Comparison of ENCODE assay signal across 7 mouse cellular contexts in the genomic region with DNA sequence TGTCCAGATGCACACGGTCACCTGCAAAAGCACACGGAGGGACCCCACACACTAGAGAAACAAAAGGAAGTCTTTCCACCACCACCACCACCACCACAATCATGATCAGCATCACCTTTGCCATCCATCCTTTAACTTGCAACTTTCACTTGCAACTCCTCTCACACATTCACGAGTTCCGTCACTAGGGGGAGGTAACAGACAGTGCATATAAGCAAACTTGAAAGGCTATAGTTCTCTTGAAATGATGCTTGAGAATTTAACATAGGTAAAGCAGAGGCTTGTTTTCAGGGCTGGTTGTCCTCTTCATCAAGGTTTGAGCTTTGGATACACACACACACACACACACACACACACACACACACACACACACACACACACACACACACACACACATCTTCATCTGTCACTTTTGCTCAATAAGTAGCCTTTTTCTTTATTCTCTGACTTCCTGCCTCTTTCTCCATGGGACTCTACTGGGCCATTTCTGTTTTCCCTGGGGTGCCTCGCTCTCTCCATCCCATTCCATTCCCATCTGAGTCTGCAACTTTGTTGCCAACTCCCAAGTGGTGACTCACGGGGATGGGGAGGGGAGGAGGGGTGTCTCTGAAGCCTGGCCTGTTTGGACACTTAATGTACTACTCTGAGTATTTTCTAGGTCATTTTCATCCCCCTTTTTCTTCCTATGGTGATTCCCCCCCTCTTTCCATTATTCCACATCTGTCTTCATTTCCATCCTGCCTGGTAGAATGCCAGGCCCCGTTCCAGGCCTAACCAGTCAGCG.
A peak's percentile ranks its signal among the peaks of the same experiment; 100 is the strongest.
DNase-seq lines count a peak whose midpoint lies in the region; TF ChIP-seq lines count a peak whose summit lies in the region.

No protein-coding gene starts in this region.

- no peaks in the 10 kb centered on the region for H3K36me3 ChIP-seq in C2C12 (ENCODE audit: control insufficient read depth, insufficient read depth)

- TF ChIP-seq CTCF in C2C12 (IDR thresholded peaks at IDR 0.05; ENCODE audit: control insufficient read depth, insufficient read depth, insufficient read length) = peak; percentile 19

- H3ac ChIP-seq in C2C12 (ENCODE audit: control insufficient read depth, insufficient read length, low read depth) = no peak overlapping the region

- H3K79me3 ChIP-seq in C2C12 (ENCODE audit: low read depth) = no peaks in the 10 kb centered on the region

- peak; percentile 64 for DNase-seq in MN1 (ENCODE audit: low spot score)
- peak; percentile 85 to 87 for DNase-seq in cerebellum, postnatal 14 days
- peak; percentile 58 for DNase-seq in gastrocnemius, postnatal 14 days
- DNase-seq in kidney, postnatal 36 days = peak; percentile 72 to 78
- peak; percentile 82 for DNase-seq in lung, postnatal 10 days
- peak; percentile 77 to 82 for DNase-seq in right cerebral cortex, adult 2 months (ENCODE audit: low spot score in 2 of 2)

- H3K27me3 ChIP-seq in C2C12 (ENCODE audit: control insufficient read depth, insufficient read depth, insufficient read length) = no peaks in the 10 kb centered on the region

- H3K4me3 ChIP-seq in C2C12 (ENCODE audit: insufficient read depth, poor library complexity, severe bottlenecking) = no peak overlapping the region

- intact Hi-C loops in gastrocnemius, postnatal 14 days (cut with DNase I; ENCODE audit: low total_unique reads) = no loop called here

- H3K79me2 ChIP-seq in C2C12 (ENCODE audit: control insufficient read depth, insufficient read depth) = no peaks in the 10 kb centered on the region

TF ChIP-seq in C2C12, 6 proteins besides CTCF, POLR2A, EP300 and RAD21:
- TF ChIP-seq MYOG (IDR thresholded peaks at IDR 0.05; ENCODE audit: control insufficient read depth, extremely low read depth, insufficient read length) = no peak
- TF ChIP-seq CEBPB (IDR thresholded peaks at IDR 0.05; ENCODE audit: low read depth) = no peak
- TF ChIP-seq FOSL1 (IDR thresholded peaks at IDR 0.05; ENCODE audit: insufficient read depth, low read length, poor library complexity, severe bottlenecking) = no peak
- no peak for TF ChIP-seq MAX (IDR thresholded peaks at IDR 0.05)
- TF ChIP-seq MYOD1 (IDR thresholded peaks at IDR 0.05; ENCODE audit: control insufficient read depth, insufficient read length, low read depth) = no peak
- TF ChIP-seq USF1 (IDR thresholded peaks at IDR 0.05; ENCODE audit: low read depth) = no peak
